Mouse (Mus musculus) embryonic facial prominence, embryonic 15.5 days (tissue): ENCODE results near the gene Topbp1. TPM values are rescaled to one million over a fixed set of nuclear protein-coding genes. Genes with fewer than 3 reads are reported as not detected.

Source experiments
- ATAC-seq: fragments of 200-750 bp; cut with Nextera tagmentation; 2 replicates; pipeline ENCODE4 v1.8.0; 2017; ENCODE audit warnings: low read depth, moderate TSS enrichment; ENCODE audit not compliant: insufficient number of reproducible peaks, low FRiP score, low TSS enrichment
- H3K27ac ChIP-seq: fragments of 300-500 bp; sonication (generic); replicated peaks from 2 replicates; pipeline ENCODE4 v1.5.1; 2015; ENCODE audit warnings: mild to moderate bottlenecking, inconsistent platforms
- H3K27me3 ChIP-seq: fragments of 300-500 bp; sonication (generic); 2 replicates; pipeline ENCODE4 v1.6.1; 2015; ENCODE audit warnings: inconsistent platforms
- H3K36me3 ChIP-seq: fragments of 300-500 bp; sonication (generic); 2 replicates; pipeline ENCODE4 v1.6.1; 2015; ENCODE audit warnings: mild to moderate bottlenecking, inconsistent platforms
- H3K4me1 ChIP-seq: fragments of 300-500 bp; sonication (generic); 2 replicates; pipeline ENCODE4 v1.6.1; 2015; ENCODE audit warnings: inconsistent platforms
- H3K4me2 ChIP-seq: fragments of 300-500 bp; sonication (generic); replicated peaks from 2 replicates; pipeline ENCODE4 v1.6.1; 2015; ENCODE audit warnings: mild to moderate bottlenecking, inconsistent platforms
- H3K4me3 ChIP-seq: fragments of 300-500 bp; sonication (generic); replicated peaks from 2 replicates; pipeline ENCODE4 v1.5.1; 2015; ENCODE audit warnings: mild to moderate bottlenecking, inconsistent platforms
- H3K9ac ChIP-seq: fragments of 300-500 bp; sonication (generic); 2 replicates; pipeline ENCODE4 v1.6.1; 2015; ENCODE audit warnings: inconsistent platforms
- H3K9me3 ChIP-seq: fragments of 300-500 bp; sonication (generic); replicated peaks from 2 replicates; pipeline ENCODE4 v1.6.1; 2016; ENCODE audit warnings: inconsistent platforms
- WGBS: fragments of 180-500 bp; shearing (Covaris S2); methylation state at CpG from one replicate; pipeline ENCODE4 v1.1.7; 2015; 5-methylcytosine and 5-hydroxymethylcytosine counted together
- polyA plus RNA-seq: library from polyadenylated mRNA; unstranded; fragments of >200 nt; fragmentation: Nextera tagmentation; extraction: Ambion mirVana; gene quantifications from 2 replicates; pipeline ENCODE4 v1.2.1, GENCODE M21; 2015

Gene Topbp1
- polyA plus RNA-seq, 1 experiment from 2014 or later: 52.8 TPM

- no peak overlapping the region for H3K4me2 ChIP-seq
- H3K27ac ChIP-seq: no peak overlapping the region
- H3K4me1 ChIP-seq: no peaks in the 10 kb centered on the region
- no peak overlapping the region for H3K9ac ChIP-seq
- H3K4me3 ChIP-seq: no peak overlapping the region
- 0 out of 2 replicates have a peak, but pooled peaks cover 3% of the 10 kb centered on the region for H3K36me3 ChIP-seq
- 66% methylated on average over 5 of the region's 5 CpGs for WGBS
- ATAC-seq: no peak
- no peaks in the 10 kb centered on the region for H3K9me3 ChIP-seq
- no peaks in the 10 kb centered on the region for H3K27me3 ChIP-seq
These were observed 67.4 kb downstream of the Topbp1 start for GRCm38 (mm10) chr9:103372271-103373010.

- no peak overlapping the region for H3K4me3 ChIP-seq
- H3K27ac ChIP-seq: 0 out of 2 replicates have a peak overlapping the region, but pooled peaks have one; percentile 25
- no peaks in the 10 kb centered on the region for H3K27me3 ChIP-seq
- ATAC-seq: 0 out of 2 replicates have a peak, but pooled peaks have one; percentile 29
- H3K9me3 ChIP-seq: no peaks in the 10 kb centered on the region
- WGBS: 45% methylated on average over 7 of the region's 7 CpGs
- H3K4me2 ChIP-seq: no peak overlapping the region
- H3K9ac ChIP-seq: no peak overlapping the region
- H3K36me3 ChIP-seq: no peaks in the 10 kb centered on the region
- no peaks in the 10 kb centered on the region for H3K4me1 ChIP-seq
These were observed 71.6 kb downstream of the Topbp1 start for GRCm38 (mm10) chr9:103376346-103377320.

GRCm38 (mm10) chr9:103378686-103379085, 73.7 kb downstream of the Topbp1 start:
- Histone ChIP-seq H3K9me3 (no peaks in the 10 kb centered on the region), H3K4me1 (peaks cover 4% of the 10 kb centered on the region), H3K27me3 (no peaks in the 10 kb centered on the region), H3K36me3 (no peaks in the 10 kb centered on the region), H3K4me2 (no peak overlapping the region), H3K9ac (no peak overlapping the region), H3K4me3 (no peak overlapping the region), H3K27ac (no peak overlapping the region)
- 75% methylated on average over 10 of the region's 10 CpGs for WGBS
- no peak for ATAC-seq

- no peak overlapping the region for H3K27ac ChIP-seq
These were observed 74.2 kb downstream of the Topbp1 start for GRCm38 (mm10) chr9:103379199-103379598.

GRCm38 (mm10) chr9:103380566-103380965, 75.6 kb downstream of the Topbp1 start:
- H3K27me3 ChIP-seq: no peaks in the 10 kb centered on the region
- no peak overlapping the region for H3K4me2 ChIP-seq
- H3K36me3 ChIP-seq: no peaks in the 10 kb centered on the region
- no peak overlapping the region for H3K27ac ChIP-seq
- no peaks in the 10 kb centered on the region for H3K9me3 ChIP-seq
- H3K9ac ChIP-seq: no peak overlapping the region
- WGBS: 92% methylated on average over 4 of the region's 4 CpGs
- H3K4me3 ChIP-seq: no peak overlapping the region
- H3K4me1 ChIP-seq: peaks cover 4% of the 10 kb centered on the region
- no peak for ATAC-seq

More at GRCm38 (mm10) chr9:103379199-103379598, 74.2 kb downstream of the Topbp1 start:
- 74% methylated on average over 9 of the region's 9 CpGs for whole genome bisulfite sequencing
- Histone ChIP-seq H3K4me2 (no peak overlapping the region), H3K27me3 (no peaks in the 10 kb centered on the region), H3K4me1 (peaks cover 4% of the 10 kb centered on the region), H3K9ac (no peak overlapping the region), H3K4me3 (no peak overlapping the region), H3K9me3 (no peaks in the 10 kb centered on the region), H3K36me3 (no peaks in the 10 kb centered on the region)
- ATAC-seq: no peak

- peaks cover 15% of the 10 kb centered on the region for H3K4me1 ChIP-seq
- WGBS: 39% methylated on average over 6 of the region's 6 CpGs
- peak overlapping the region; percentile 48; the same call in 1 of the 2 replicates for H3K27ac ChIP-seq
- no peaks in the 10 kb centered on the region for H3K36me3 ChIP-seq
- no peaks in the 10 kb centered on the region for H3K9me3 ChIP-seq
- no peak overlapping the region for H3K4me2 ChIP-seq
- no peaks in the 10 kb centered on the region for H3K27me3 ChIP-seq
- no peak overlapping the region for H3K4me3 ChIP-seq
- H3K9ac ChIP-seq: no peak overlapping the region
- ATAC-seq: peak; percentile 32; the same call in 1 of the 2 replicates
These were observed 78.0 kb downstream of the Topbp1 start for GRCm38 (mm10) chr9:103382989-103383388.

- Histone ChIP-seq H3K4me1 (peaks cover 15% of the 10 kb centered on the region), H3K4me2 (no peak overlapping the region), H3K27ac (no peak overlapping the region), H3K9ac (no peak overlapping the region), H3K36me3 (no peaks in the 10 kb centered on the region), H3K27me3 (no peaks in the 10 kb centered on the region), H3K4me3 (no peak overlapping the region), H3K9me3 (no peaks in the 10 kb centered on the region)
- ATAC-seq: no peak
- WGBS: 87% methylated on average over 1 of the region's 1 CpGs
These were observed 78.6 kb downstream of the Topbp1 start for GRCm38 (mm10) chr9:103383576-103383975.

GRCm38 (mm10) chr9:103384141-103384796, 79.3 kb downstream of the Topbp1 start:
- Histone ChIP-seq H3K9ac (no peak overlapping the region), H3K4me2 (no peak overlapping the region), H3K36me3 (no peaks in the 10 kb centered on the region), H3K27me3 (no peaks in the 10 kb centered on the region), H3K4me1 (peaks cover 15% of the 10 kb centered on the region), H3K4me3 (no peak overlapping the region), H3K9me3 (no peaks in the 10 kb centered on the region), H3K27ac (no peak overlapping the region)
- no peak for ATAC-seq
- WGBS: 76% methylated on average over 4 of the region's 4 CpGs

GRCm38 (mm10) chr9:103385600-103385999, 80.6 kb downstream of the Topbp1 start:
- H3K4me2 ChIP-seq: no peak overlapping the region
- no peaks in the 10 kb centered on the region for H3K9me3 ChIP-seq
- H3K4me3 ChIP-seq: no peak overlapping the region
- no peak overlapping the region for H3K9ac ChIP-seq
- H3K27me3 ChIP-seq: no peaks in the 10 kb centered on the region
- peaks cover 15% of the 10 kb centered on the region for H3K4me1 ChIP-seq
- ATAC-seq: no peak
- no peaks in the 10 kb centered on the region for H3K36me3 ChIP-seq
- H3K27ac ChIP-seq: no peak overlapping the region
- 36% methylated on average over 1 of the region's 1 CpGs for WGBS

- WGBS: 41% methylated on average over 5 of the region's 5 CpGs
These were observed 81.6 kb downstream of the Topbp1 start for GRCm38 (mm10) chr9:103386573-103386972.

More at GRCm38 (mm10) chr9:103386573-103386972, 81.6 kb downstream of the Topbp1 start:
- no peak for ATAC-seq
- H3K27ac ChIP-seq: no peak overlapping the region
- H3K4me3 ChIP-seq: no peak overlapping the region
- H3K9me3 ChIP-seq: no peaks in the 10 kb centered on the region
- H3K27me3 ChIP-seq: no peaks in the 10 kb centered on the region
- H3K4me1 ChIP-seq: peaks cover 15% of the 10 kb centered on the region
- H3K9ac ChIP-seq: no peak overlapping the region
- no peak overlapping the region for H3K4me2 ChIP-seq
- no peaks in the 10 kb centered on the region for H3K36me3 ChIP-seq
